Mouse (Mus musculus): ENCODE results near the gene Flot2.
"Not testable (repeated sequence)": the region's sequence is repeated elsewhere in the genome, so short reads cannot be mapped to it uniquely, and the experiment has no call there.

Flot2 gene

GRCm38 (mm10) chr11:78037831-78038752 is at the start of gene Flot2:
TSS of gene Flot2 (plus strand) at chr11:78037931.
- peak; percentile 49 to 54 for DNase-seq

- DNase-seq, result no peak
Observed at GRCm38 (mm10) chr11:77989071-77989690, 48.5 kb upstream of the Flot2 start.

DNA sequence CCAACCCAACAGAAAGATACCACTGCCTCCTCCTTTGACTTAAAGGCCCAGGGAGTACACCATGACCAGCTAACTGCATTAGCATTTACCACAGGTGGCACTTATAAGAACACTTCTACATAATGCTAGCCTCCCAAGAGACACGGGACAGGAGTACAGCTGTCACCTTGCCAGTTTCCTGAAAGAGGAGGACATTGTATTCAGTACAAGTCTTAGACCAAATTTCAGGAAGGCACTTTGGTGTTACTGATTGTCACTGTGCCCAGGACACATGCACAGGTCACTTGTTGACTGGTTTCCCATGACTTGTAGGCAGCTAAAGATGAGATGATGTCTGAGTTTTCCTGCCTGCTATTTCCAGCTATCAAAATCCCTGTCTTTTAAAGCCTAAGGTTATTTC is 42.2 kb upstream of the Flot2 start:
- DNase-seq, result no peak

- no peak for DNase-seq
Observed at GRCm38 (mm10) chr11:78006446-78006845, 31.3 kb upstream of the Flot2 start.

DNA sequence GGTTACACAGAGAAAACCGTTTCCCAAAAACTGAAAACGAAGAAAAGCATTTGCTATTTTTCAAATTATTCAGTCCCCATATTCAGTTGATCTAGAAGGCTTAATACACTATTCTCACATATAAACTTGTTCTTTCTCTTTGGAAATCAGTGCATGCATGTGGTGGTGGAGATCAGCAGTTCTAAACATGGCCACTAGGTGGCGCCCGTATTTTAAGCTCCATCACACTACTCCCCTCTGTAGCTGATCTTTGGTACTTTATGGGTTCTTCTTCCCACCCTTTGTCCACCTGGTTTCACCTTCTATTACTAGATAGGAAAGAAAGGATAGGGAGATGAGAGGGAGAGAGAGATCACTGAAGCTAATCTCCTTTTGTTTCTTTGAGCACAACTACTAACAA is 18.1 kb upstream of the Flot2 start:
- peak in 1 of 2 experiments; percentile 39 for DNase-seq

- no peak for DNase-seq
Observed at GRCm38 (mm10) chr11:78023607-78024006, 14.1 kb upstream of the Flot2 start.

DNA sequence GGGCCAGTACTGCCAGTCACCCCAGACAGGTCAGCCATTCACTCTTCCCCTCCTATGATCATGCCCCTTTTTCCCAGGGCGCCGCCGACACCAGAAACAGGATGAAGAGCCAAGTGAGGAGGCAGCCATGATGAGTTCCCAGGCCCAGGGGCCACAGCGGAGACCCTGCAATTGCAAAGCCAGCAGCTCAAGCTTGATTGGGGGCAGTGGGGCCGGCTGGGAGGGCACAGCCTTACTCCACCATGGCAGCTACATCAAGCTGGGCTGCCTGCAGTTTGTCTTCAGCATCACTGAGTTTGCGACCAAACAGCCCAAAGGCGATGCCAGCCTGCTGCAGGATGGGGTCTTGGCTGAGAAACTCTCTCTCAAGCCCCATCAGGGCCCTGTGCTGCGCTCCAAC is 8.5 kb upstream of the Flot2 start:
- DNase-seq, result no peak

DNA sequence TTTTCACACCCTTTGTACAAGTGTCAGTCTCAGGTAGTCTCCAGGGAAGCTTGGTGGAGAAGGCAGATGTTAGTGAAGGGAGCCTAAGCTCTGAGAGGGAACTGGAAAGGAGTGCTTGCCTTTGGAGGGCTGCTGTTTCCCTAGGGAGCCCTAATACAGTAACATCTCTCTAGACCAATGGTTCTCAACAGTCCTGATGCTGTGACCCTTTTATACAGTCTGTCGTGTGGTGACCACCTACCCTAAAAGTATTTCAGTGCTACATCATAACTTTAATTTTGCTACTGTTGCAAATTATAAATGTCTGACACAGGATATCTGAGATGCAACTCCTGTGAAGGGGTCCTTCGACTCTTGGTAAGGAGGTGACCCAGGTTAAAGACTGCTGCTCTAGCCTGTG is 7.1 kb upstream of the Flot2 start:
- no peak for DNase-seq

- DNase-seq, result no peak
Observed at GRCm38 (mm10) chr11:78031389-78031788, 6.3 kb upstream of the Flot2 start.

DNA sequence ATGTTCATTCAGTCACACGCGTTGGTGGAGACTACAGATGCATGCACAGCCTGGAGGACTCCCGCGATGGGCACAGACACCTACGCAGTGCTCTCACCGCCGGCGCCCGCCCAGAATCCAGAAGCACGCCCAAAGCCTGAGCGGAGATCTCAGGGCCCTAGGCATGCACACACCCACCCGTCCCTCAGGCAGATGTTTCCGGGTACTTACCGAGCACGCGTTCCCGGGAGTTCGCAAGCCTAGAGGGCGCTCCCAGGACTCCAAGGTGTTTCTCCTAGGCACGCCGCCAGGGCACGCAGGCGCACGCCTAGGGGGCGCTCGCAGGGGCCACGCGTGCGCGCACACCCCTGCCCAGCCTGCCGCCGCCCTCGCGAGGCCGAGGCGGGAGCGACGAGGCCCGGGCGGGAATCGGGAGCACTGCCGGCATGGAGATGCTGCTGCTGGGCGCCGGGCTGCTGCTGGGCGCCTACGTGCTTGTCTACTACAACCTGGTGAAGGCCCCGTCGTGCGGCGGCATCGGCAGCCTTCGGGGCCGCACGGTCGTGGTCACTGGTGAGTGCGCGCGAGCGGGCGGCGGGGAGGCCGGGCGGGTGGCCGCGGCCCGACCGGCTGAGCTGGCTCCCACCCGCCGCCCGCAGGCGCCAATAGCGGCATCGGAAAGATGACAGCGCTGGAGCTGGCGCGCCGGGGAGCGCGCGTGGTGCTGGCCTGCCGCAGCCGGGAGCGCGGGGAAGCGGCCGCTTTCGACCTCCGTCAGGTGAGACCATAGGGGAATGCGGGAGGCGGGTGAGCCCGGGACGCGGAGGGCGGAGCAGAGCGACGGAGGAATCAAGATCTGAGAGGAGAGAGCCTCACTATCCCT is 5.6 kb upstream of the Flot2 start, which contains the start of gene Dhrs13:
TSS of gene Dhrs13 (plus strand) at position 334 of the 862 bp plus-strand sequence.
- peak; percentile 84 to 87 for DNase-seq

- DNase-seq, result no peak
Observed at GRCm38 (mm10) chr11:78032809-78033195, 4.9 kb upstream of the Flot2 start.

- no peak for DNase-seq
Observed at GRCm38 (mm10) chr11:78033931-78034617, 3.7 kb upstream of the Flot2 start.

DNA sequence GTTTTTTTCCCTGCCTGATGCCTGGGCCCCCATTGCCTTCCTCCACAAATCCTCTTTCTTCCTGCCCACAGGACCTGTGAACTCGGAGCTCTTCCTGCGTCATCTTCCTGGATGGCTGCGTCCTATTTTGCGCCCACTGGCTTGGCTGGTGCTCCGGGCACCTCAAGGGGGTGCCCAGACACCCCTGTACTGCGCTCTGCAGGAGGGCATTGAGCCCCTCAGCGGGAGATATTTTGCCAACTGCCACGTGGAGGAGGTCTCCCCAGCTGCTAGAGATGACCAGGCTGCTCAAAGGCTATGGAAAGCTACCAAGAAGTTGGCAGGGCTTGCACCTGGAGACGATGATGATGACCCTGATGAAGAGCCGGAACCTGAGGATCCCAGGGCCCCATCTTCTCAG is 940 bp upstream of the Flot2 start:
- no peak for DNase-seq

DNA sequence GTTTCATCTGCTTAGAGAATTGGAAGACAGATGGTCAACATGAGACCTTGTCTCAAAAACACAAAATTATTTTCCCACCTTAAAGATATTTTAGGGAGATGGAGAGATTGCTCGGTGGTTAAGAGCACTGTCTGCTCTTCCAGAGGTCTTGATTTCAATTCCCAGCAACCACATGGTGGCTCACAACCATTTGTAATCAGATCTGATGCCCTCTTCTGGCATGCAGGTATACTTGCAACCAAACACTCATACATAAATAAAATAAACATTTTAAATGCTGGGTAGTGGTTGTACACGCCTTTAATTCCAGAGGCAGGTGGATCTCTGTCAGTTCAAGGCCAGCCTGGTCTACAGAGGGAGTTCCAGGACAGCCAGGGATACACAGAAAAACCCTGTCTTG is 3.1 kb downstream of the Flot2 start:
- no peak for DNase-seq

DNA sequence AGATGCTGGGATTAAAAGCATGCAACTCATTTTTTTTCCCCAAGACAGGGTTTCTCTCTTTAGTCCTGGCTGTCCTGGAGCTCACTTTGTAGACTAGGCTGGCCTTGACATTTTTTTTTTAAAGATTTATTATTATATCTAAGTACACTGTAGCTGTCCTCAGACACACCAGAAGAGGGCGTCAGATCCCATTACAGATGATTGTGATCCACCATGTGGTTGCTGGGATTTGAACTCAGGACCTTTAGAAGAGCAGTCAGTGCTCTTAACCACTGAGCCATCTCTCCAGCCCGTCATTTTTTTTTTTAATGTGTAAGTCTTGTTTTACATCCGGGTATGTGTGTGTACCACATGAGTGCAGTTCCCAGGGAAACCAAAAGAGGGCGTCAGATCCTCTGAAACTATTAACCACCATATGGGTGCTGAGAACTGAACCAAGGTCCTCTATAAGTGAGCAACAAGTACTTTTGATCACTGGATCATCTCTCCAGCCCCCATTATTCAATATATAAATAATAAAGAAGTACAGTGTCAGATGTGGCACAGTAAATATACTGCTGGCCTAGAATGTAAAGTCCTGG is 4.6 kb downstream of the Flot2 start:
- not testable (repeated sequence) for DNase-seq

GRCm38 (mm10) chr11:78044758-78045251 is 7.1 kb downstream of the Flot2 start:
- no peak for DNase-seq

DNA sequence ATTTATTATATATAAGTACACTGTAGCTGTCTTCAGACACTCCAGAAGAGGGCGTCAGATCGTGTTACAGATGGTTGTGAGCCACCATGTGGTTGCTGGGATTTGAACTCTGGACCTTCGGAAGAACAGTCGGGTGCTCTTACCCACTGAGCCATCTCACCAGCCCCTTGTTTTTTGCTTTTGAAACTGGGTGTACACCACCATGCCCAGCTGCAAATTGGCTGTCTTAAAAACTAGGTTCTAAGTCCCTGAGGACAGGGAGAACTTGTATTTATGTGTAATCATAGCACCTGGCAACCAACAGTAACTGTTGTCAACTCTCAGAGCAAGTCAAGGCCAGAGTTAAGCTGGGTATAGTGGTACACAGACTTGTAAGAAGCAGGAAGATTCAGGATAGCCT is 10.9 kb downstream of the Flot2 start:
- not testable (repeated sequence) for DNase-seq

DNA sequence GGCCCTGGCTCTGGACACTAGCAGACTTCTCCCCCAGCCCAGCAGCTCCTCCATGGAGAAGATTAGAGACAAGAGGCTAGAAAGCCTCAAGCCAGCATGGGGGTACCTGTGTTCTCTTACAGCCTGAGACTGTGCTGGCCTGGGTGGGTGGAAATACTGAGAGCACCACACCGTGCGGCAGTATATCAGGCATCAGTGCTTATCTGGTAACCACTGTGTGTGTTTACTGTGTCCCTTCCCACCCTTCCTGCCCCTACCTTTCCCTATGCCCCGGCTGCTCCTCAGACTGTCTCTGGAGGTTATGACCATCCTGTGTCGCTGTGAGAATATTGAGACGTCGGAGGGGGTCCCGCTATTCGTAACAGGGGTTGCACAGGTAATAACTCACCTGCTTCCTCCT is 15.3 kb downstream of the Flot2 start:
- DNase-seq, result no peak

DNA sequence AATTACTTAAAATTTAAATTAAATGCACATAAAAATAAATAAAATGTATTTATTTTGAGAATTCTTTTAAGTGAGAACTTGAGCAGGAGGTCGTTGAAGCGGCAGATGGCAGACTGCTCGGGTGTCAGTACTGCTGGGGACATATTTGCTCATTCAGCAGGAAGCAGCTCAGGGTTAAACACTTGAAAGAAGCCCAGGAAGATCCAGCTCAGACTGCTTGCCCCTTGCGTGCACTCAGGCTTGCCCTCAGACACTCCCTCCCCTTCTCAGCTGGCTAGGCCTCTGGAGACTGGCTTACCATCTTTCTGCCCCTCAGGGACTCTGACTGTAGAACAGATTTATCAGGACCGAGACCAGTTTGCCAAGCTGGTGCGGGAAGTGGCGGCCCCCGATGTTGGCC is 19.2 kb downstream of the Flot2 start:
- DNase-seq, result no peak

GRCm38 (mm10) chr11:78059833-78060757 is 22.4 kb downstream of the Flot2 start:
- no peak for DNase-seq

DNA sequence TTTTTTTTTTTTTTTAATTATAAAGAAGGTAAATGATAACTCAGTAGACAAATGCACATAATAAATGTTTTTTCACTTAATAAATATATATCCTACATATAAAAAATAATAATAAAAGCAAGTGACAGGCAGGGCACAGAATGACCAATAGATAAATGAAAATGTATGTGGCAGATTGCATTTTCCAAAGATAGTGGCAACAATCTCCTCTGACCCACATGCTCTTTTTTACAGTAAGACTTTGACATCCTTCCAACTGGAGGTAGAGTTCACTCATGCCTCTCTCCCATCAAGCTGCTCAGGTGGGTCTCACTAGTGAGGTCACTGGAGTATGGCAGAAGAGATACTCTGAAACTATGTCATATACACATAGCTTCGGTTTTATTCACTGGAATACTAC is 24.8 kb downstream of the Flot2 start:
- DNase-seq, result no peak

Measured in thymus, adult 18-20 months (tissue).